Mouse (Mus musculus) midbrain, embryonic 16.5 days (tissue): Measurements from ENCODE around the gene Tm9sf1. TPM values are rescaled to one million over a fixed set of nuclear protein-coding genes. Genes with fewer than 3 reads are reported as not detected.
A peak's percentile ranks its signal among the peaks of the same experiment; 100 is the strongest.

Experiments
- ATAC-seq: fragments of 200-750 bp; cut with Nextera tagmentation; 2 replicates; pipeline ENCODE4 v1.8.0; 2017; ENCODE audit warnings: moderate TSS enrichment
- H3K27ac ChIP-seq: fragments of 300-500 bp; sonication (generic); 2 replicates; pipeline ENCODE4 v1.5.1; 2014; ENCODE audit warnings: mild to moderate bottlenecking, low read length, mixed read lengths
- H3K27me3 ChIP-seq: fragments of 300-500 bp; sonication (generic); 2 replicates; pipeline ENCODE4 v1.6.1; 2014; ENCODE audit warnings: low read depth, low read length, mixed read lengths; ENCODE audit not compliant: control insufficient read depth, insufficient read depth
- H3K36me3 ChIP-seq: fragments of 300-500 bp; sonication (generic); 2 replicates; pipeline ENCODE4 v1.6.1; 2014; ENCODE audit warnings: mild to moderate bottlenecking, low read length, moderate library complexity, mixed read lengths; ENCODE audit not compliant: control insufficient read depth, insufficient read depth
- H3K4me1 ChIP-seq: fragments of 300-500 bp; sonication (generic); 2 replicates; pipeline ENCODE4 v1.6.1; 2014; ENCODE audit warnings: mild to moderate bottlenecking, low read length, mixed read lengths; ENCODE audit not compliant: control insufficient read depth, insufficient read depth
- H3K4me2 ChIP-seq: fragments of 300-500 bp; sonication (generic); 2 replicates; pipeline ENCODE4 v1.6.1; 2014; ENCODE audit warnings: mild to moderate bottlenecking, low read length, mixed read lengths
- H3K4me3 ChIP-seq: fragments of 300-500 bp; sonication (generic); 2 replicates; pipeline ENCODE4 v1.5.1; 2014; ENCODE audit warnings: low read depth, mild to moderate bottlenecking, low read length, moderate library complexity, mixed read lengths
- H3K9ac ChIP-seq: fragments of 300-500 bp; sonication (generic); 2 replicates; pipeline ENCODE4 v1.6.1; 2014; ENCODE audit warnings: low read depth, low read length, mixed read lengths
- H3K9me3 ChIP-seq: fragments of 300-500 bp; sonication (generic); replicated peaks from 2 replicates; pipeline ENCODE4 v1.6.1; 2014; ENCODE audit warnings: mild to moderate bottlenecking, low read length, mixed read lengths; ENCODE audit not compliant: control insufficient read depth, poor library complexity, severe bottlenecking
- WGBS: fragments of 180-500 bp; shearing (Covaris S2); extraction: QIAGEN DNeasy Blood & Tissue Kit; methylation state at CpG from one replicate; pipeline ENCODE4 v1.1.7; 2014; 5-methylcytosine and 5-hydroxymethylcytosine counted together
- polyA plus RNA-seq: library from polyadenylated mRNA; unstranded; fragments of >200 nt; fragmentation: Nextera tagmentation; extraction: Ambion mirVana; gene quantifications from 2 replicates; pipeline ENCODE4 v1.2.1, GENCODE M21; 2015

The Tm9sf1 gene
- polyA plus RNA-seq, 1 experiment from 2014 or later: 57.8 TPM

DNA sequence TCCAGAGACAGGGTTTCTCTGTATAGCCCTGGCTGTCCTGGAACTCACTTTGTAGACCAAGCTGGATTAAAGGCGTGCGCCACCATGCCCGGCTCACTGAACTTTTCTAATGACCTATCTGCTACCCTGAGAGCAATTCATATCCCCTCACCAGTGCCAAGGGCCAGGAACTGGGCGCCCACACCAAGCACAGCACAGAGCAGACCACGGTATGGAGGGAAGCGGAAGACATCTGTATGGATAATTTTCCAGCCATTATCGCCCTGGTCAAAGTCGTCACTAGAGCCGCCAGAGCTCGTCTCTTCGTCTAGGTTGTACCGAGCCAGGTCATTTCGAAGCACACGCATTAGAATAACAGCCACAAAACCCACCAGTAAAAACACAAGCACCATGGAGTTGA lies 2.8 kb downstream of the Tm9sf1 start:
- WGBS: 98% methylated on average over 14 of the region's 14 CpGs
- no peak overlapping the region for H3K4me3 ChIP-seq
- no peaks in the 10 kb centered on the region for H3K9me3 ChIP-seq
- no peak for ATAC-seq
- H3K36me3 ChIP-seq: peaks cover 8% of the 10 kb centered on the region
- H3K9ac ChIP-seq: no peak overlapping the region
- H3K4me1 ChIP-seq: peaks cover 20% of the 10 kb centered on the region
- no peak overlapping the region for H3K27ac ChIP-seq
- no peak overlapping the region for H3K4me2 ChIP-seq
- no peaks in the 10 kb centered on the region for H3K27me3 ChIP-seq

GRCm38 (mm10) chr14:55637795-55638194 lies 5.8 kb downstream of the Tm9sf1 start, which contains the start of gene Gm49378:
Gm49378 (minus strand) TSS chr14:55637895.
- no peaks in the 10 kb centered on the region for H3K27me3 ChIP-seq
- no peaks in the 10 kb centered on the region for H3K9me3 ChIP-seq
- no peak within 1 kb of the TSS for H3K27ac ChIP-seq
- H3K4me2 ChIP-seq: no peak within 1 kb of the TSS
- H3K4me3 ChIP-seq: no peak within 1 kb of the TSS
- H3K4me1 ChIP-seq: peaks cover 19% of the 10 kb centered on the region
- 96% methylated on average over 9 of the region's 9 CpGs for WGBS
- no peak within 1 kb of the TSS for H3K9ac ChIP-seq
- ATAC-seq: no peak
- peaks cover 17% of the 10 kb centered on the region for H3K36me3 ChIP-seq

DNA sequence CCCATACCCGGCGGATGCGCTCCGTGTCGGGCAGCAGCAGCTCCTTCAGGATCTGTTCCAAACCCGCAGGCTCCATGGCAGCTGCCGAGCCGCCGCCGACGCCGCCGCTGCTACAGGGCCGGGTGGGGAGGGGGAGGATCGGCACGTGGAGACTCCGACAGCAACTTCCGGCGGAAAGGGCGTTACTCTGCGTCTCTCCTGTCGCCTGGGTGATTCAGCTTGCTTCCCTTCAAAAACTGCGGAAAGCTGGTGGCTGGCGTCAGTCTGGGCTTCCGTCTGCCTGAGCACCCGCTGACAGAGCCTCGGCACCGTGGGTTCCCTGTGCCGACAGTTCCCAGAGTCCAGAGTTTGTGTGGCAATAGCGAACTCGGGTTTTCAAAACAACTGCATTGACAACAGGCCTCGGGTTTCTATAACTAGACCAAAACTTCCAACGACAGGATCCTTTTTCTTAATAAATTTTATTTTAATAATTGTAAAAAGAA lies 8.0 kb downstream of the Tm9sf1 start, which contains the start of gene Ipo4:
Ipo4 (minus strand) TSS at position 435 of the 485 bp plus-strand sequence.
- 2% methylated on average over 31 of the region's 33 CpGs for WGBS
- Histone ChIP-seq H3K27me3 (no peaks in the 10 kb centered on the region), H3K27ac (peak within 1 kb of the TSS; percentile 81), H3K4me3 (peak within 1 kb of the TSS; percentile 78), H3K4me1 (peaks cover 13% of the 10 kb centered on the region), H3K9ac (peak within 1 kb of the TSS; percentile 91), H3K36me3 (peaks cover 25% of the 10 kb centered on the region), H3K9me3 (no peaks in the 10 kb centered on the region), H3K4me2 (peak within 1 kb of the TSS; percentile 97)
- ATAC-seq: peak; percentile 94

- peak overlapping the region; percentile 78 for H3K4me3 ChIP-seq
- H3K4me1 ChIP-seq: peaks cover 13% of the 10 kb centered on the region
- peak overlapping the region; percentile 91 for H3K9ac ChIP-seq
- peak overlapping the region; percentile 81 for H3K27ac ChIP-seq
- no peaks in the 10 kb centered on the region for H3K27me3 ChIP-seq
- H3K4me2 ChIP-seq: peak overlapping the region; percentile 97
- 3% methylated on average over 23 of the region's 23 CpGs for WGBS
- peak; percentile 27 for ATAC-seq
- no peaks in the 10 kb centered on the region for H3K9me3 ChIP-seq
- peaks cover 26% of the 10 kb centered on the region for H3K36me3 ChIP-seq
Measured at GRCm38 (mm10) chr14:55634874-55635522, 8.6 kb downstream of the Tm9sf1 start.

GRCm38 (mm10) chr14:55629312-55629711 lies 14.3 kb downstream of the Tm9sf1 start:
- Histone ChIP-seq H3K27me3 (no peaks in the 10 kb centered on the region), H3K4me3 (no peak overlapping the region), H3K27ac (no peak overlapping the region), H3K4me2 (no peak overlapping the region), H3K9me3 (no peaks in the 10 kb centered on the region), H3K36me3 (peaks cover 61% of the 10 kb centered on the region), H3K4me1 (0 out of 2 replicates have a peak, but pooled peaks cover 1% of the 10 kb centered on the region), H3K9ac (no peak overlapping the region)
- 47% methylated on average over 5 of the region's 5 CpGs for WGBS
- ATAC-seq: no peak

DNA sequence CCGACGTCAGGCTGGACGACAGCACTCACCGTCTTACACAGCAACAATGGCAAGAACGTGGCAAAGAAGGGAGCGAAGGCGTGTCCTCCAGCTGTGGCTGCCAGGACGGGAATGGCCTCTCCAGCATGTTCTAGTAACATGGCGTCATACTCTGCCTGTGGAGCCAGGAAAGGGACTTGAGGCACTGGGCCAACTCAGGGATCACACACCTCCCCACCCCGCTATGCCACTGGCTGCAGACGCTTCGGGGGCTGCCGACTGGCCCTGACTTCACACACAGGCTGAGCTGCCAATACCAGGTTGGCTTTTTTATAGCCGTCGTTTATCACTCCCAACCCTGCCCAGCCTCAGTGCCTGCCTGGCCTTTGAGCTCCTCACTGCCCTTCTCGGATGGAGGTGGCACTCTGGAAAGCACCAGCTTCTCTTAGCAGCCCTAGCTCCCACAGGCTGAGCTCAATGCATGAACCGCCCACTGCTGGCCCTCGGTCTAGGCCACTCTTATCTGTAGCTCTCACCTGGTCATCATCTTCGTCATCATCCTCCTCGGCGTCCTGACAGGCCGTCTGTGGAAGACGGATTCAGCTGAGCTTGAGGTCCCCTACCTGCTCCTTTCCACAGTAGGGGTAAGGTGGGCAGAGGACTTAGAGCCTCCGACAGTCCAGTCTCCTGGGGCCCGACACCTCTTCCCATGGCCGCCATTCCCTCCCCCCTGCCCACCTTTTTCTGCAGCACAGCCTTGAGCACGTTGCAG lies 15.4 kb downstream of the Tm9sf1 start:
- Histone ChIP-seq H3K4me1 (no peaks in the 10 kb centered on the region), H3K27ac (no peak overlapping the region), H3K9me3 (no peaks in the 10 kb centered on the region), H3K36me3 (peaks cover 59% of the 10 kb centered on the region), H3K4me2 (no peak overlapping the region), H3K9ac (no peak overlapping the region), H3K27me3 (no peaks in the 10 kb centered on the region), H3K4me3 (no peak overlapping the region)
- ATAC-seq: no peak
- WGBS: 97% methylated on average over 26 of the region's 27 CpGs

DNA sequence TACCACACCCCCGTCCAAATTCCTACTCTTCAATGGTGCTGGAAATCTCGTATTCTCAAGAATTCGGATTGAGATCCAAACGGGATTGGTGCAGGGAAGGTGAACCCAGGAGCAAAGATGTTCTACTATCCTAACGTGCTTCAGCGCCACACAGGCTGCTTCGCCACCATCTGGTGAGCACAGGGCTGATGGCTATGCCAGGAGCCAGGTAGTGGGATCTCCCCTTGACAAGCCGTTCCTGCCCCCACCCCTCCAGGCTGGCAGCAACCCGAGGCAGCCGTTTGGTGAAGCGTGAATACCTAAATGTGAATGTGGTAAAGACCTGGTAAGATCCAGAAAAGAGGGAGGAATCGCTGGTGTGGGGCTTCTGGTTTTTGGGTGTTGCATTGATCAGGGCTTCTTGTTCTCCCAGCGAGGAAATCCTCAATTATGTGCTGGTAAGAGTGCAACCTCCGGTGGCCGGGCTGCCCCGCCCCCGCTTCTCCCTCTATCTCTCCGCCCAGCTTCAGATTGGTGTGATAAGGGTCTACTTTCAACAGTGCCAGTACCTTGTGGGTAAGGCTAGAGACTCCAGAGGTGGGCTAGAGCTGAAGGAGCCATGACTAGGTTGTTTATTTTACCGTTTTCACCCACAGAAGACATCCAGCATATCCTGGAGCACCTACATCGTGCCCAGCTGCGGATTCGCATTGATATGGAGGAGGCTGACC lies 25.0 kb downstream of the Tm9sf1 start:
- Histone ChIP-seq H3K4me3 (peak overlapping the region; percentile 26), H3K36me3 (0 out of 2 replicates have a peak, but pooled peaks cover 2% of the 10 kb centered on the region), H3K9ac (no peak overlapping the region), H3K27me3 (no peaks in the 10 kb centered on the region), H3K27ac (no peak overlapping the region), H3K4me2 (peak overlapping the region; percentile 26; the same call in 1 of the 2 replicates), H3K9me3 (no peaks in the 10 kb centered on the region), H3K4me1 (no peaks in the 10 kb centered on the region)
- WGBS: 54% methylated on average over 22 of the region's 22 CpGs
- ATAC-seq: no peak

DNA sequence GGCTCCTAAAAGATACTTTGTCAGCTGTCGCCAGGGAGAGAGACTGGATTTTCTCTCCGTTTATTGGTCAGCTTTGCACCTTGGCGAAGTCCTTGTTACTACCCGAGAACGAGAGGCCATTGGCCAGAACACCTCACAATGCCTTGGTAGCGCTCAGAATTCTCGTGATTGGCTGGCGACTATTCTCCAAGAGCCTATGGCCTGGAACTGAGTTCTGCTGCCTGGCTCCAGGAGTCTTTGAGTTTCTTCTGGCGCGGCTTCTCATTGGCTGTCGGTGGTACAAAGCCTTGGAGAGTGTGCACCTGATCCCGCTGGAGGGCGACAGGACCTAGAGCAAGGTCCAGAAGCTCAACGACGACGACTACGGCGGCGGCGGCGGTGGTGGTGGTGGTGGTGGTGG lies 25.8 kb downstream of the Tm9sf1 start, which contains the start of gene Rec8:
Rec8 (plus strand) TSS at position 216 of the 400 bp plus-strand sequence.
- H3K9me3 ChIP-seq: no peaks in the 10 kb centered on the region

More for the DNA sequence above, 25.8 kb downstream of the Tm9sf1 start, which contains the start of gene Rec8:
- peak; percentile 79 for ATAC-seq
- Histone ChIP-seq H3K27me3 (no peaks in the 10 kb centered on the region), H3K4me2 (peak within 1 kb of the TSS; percentile 26; the same call in 1 of the 2 replicates), H3K36me3 (no peaks in the 10 kb centered on the region), H3K4me3 (peak within 1 kb of the TSS; percentile 26), H3K4me1 (no peaks in the 10 kb centered on the region), H3K27ac (no peak within 1 kb of the TSS), H3K9ac (no peak within 1 kb of the TSS)
- WGBS: 29% methylated on average over 21 of the region's 21 CpGs
